Mouse (Mus musculus): ENCODE measurements at regions not wholly inside any gene's neighbourhood (a gene's known extent, or its start where the extent isn't known, plus 50 kb on each side); places are given as distances from the start of the nearest gene placed in this dataset.

- H3K4me1 ChIP-seq = peaks cover 15% of the 10 kb centered on the region
- H3K36me3 ChIP-seq = no peaks in the 10 kb centered on the region
- no peaks in the 10 kb centered on the region for H3K27me3 ChIP-seq (ENCODE audit: low read depth, poor library complexity, severe bottlenecking)
- H3K27ac ChIP-seq = no peak overlapping the region
- no peak for DNase-seq (ENCODE audit: low spot score)
- 85% methylated on average over 3 of the region's 3 CpGs for WGBS
- H3K9me3 ChIP-seq (replicated peaks) = no peaks in the 10 kb centered on the region
- no peak overlapping the region for H3K4me3 ChIP-seq
Observed at GRCm38 (mm10) chr9:30021981-30022380, 59.0 kb upstream of the Ntm start.

- H3K4me1 ChIP-seq = peaks cover 15% of the 10 kb centered on the region
- 32% methylated on average over 7 of the region's 7 CpGs for WGBS
- H3K36me3 ChIP-seq = no peaks in the 10 kb centered on the region
- no peak overlapping the region for H3K4me3 ChIP-seq
- peak; percentile 50 for DNase-seq (ENCODE audit: low spot score)
- H3K27me3 ChIP-seq (ENCODE audit: low read depth, poor library complexity, severe bottlenecking) = no peaks in the 10 kb centered on the region
- H3K27ac ChIP-seq = peak overlapping the region; percentile 70
- no peaks in the 10 kb centered on the region for H3K9me3 ChIP-seq (replicated peaks)
Observed at GRCm38 (mm10) chr9:30025275-30025674, 62.3 kb upstream of the Ntm start.

DNA sequence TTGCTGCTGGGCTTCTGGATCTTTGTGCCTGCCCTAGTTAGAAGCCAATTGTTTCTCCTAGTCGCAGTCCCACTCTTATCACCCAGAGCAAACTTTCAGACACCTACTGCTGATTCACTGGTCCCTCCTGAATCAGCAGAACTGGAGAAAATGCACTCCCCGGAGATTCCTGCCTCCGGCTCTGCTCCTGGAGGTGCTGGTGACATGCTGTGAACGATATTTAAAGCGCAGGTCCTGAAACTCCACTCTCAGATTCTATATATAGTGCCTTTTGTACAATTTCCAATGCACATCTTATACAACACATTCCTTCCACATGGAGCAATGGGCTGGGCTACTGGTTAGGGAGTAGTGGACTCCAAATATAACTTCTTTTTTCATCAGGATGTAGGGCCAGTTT lies 64.0 kb upstream of the Ntm start:
- 84% methylated on average over 5 of the region's 5 CpGs for WGBS

GRCm38 (mm10) chr9:30040396-30040795 lies 77.5 kb upstream of the Ntm start:
- Histone ChIP-seq H3K36me3 (no peaks in the 10 kb centered on the region), H3K4me3 (no peak overlapping the region), H3K27ac (no peak overlapping the region), H3K4me1 (no peaks in the 10 kb centered on the region), H3K9me3 (replicated peaks) (no peaks in the 10 kb centered on the region), H3K27me3 (ENCODE audit: low read depth, poor library complexity, severe bottlenecking) (no peaks in the 10 kb centered on the region)
- no peak for DNase-seq (ENCODE audit: low spot score)
- 48% methylated on average over 4 of the region's 4 CpGs for WGBS

More for the DNA sequence above, 64.0 kb upstream of the Ntm start:
- Histone ChIP-seq H3K4me3 (no peak overlapping the region), H3K27ac (no peak overlapping the region), H3K27me3 (ENCODE audit: low read depth, poor library complexity, severe bottlenecking) (no peaks in the 10 kb centered on the region), H3K9me3 (replicated peaks) (no peaks in the 10 kb centered on the region), H3K4me1 (peaks cover 15% of the 10 kb centered on the region), H3K36me3 (no peaks in the 10 kb centered on the region)
- no peak for DNase-seq (ENCODE audit: low spot score)

DNA sequence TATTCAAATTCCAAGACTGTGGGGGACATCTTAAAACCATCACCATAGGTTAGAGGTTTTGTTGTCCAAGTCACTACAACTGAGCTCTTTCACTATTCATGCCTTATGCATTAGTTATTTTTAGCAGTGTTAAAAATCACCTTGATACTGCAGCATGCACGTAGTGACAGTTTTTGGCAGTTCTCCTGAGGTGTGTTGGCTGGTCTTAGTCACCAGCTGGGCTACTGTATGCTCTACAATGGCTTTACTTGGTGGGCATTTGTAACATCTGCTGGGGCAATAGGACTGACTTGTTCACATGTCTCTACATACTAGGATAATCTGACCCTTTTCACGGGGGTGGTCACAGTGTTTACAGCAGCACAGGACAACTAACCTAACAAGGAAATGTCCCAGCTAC lies 101.6 kb upstream of the Ntm start:
- no peaks in the 10 kb centered on the region for H3K9me3 ChIP-seq (replicated peaks)
- no peak overlapping the region for H3K4me3 ChIP-seq
- 92% methylated on average over 2 of the region's 2 CpGs for WGBS
- no peaks in the 10 kb centered on the region for H3K4me1 ChIP-seq
- H3K27me3 ChIP-seq (ENCODE audit: low read depth, poor library complexity, severe bottlenecking) = no peaks in the 10 kb centered on the region
- no peak overlapping the region for H3K27ac ChIP-seq
- H3K36me3 ChIP-seq = no peaks in the 10 kb centered on the region
- DNase-seq (ENCODE audit: low spot score) = no peak

GRCm38 (mm10) chr9:30067980-30068379 lies 105.0 kb upstream of the Ntm start:
- no peak overlapping the region for H3K27ac ChIP-seq
- H3K4me3 ChIP-seq = no peak overlapping the region
- no peaks in the 10 kb centered on the region for H3K4me1 ChIP-seq
- H3K36me3 ChIP-seq = no peaks in the 10 kb centered on the region
- H3K27me3 ChIP-seq (ENCODE audit: low read depth, poor library complexity, severe bottlenecking) = no peaks in the 10 kb centered on the region
- DNase-seq (ENCODE audit: low spot score) = no peak
- 89% methylated on average over 7 of the region's 7 CpGs for WGBS
- H3K9me3 ChIP-seq (replicated peaks) = no peaks in the 10 kb centered on the region

- H3K9me3 ChIP-seq (replicated peaks) = no peaks in the 10 kb centered on the region
- no peaks in the 10 kb centered on the region for H3K36me3 ChIP-seq
- WGBS = 92% methylated on average over 3 of the region's 3 CpGs
- H3K27me3 ChIP-seq (ENCODE audit: low read depth, poor library complexity, severe bottlenecking) = no peaks in the 10 kb centered on the region
- no peak for DNase-seq (ENCODE audit: low spot score)
- H3K4me3 ChIP-seq = no peak overlapping the region
- H3K27ac ChIP-seq = no peak overlapping the region
- H3K4me1 ChIP-seq = no peaks in the 10 kb centered on the region
Observed at GRCm38 (mm10) chr9:30075233-30075632, 112.3 kb upstream of the Ntm start.

DNA sequence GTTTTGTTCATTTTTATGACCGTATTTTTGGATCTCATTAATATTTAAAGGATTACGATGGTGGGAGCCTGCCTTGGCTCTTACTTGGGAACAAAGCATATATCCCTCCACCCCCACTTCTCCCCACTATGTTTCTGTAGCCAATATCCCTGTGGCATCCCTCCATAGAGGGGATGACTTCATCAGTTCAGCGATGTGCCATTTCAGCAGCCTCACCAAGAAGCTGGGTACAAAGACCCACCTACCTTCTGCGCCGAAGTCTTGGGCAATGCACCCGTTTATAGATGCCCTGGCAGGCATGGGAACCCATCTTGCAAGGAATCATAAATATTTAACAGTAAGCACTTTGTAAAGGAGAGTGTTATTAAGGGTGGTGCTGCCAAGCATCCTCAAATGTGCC lies 113.1 kb upstream of the Ntm start:
- no peak for DNase-seq (ENCODE audit: low spot score)
- Histone ChIP-seq H3K4me1 (no peaks in the 10 kb centered on the region), H3K27me3 (ENCODE audit: low read depth, poor library complexity, severe bottlenecking) (no peaks in the 10 kb centered on the region), H3K36me3 (no peaks in the 10 kb centered on the region), H3K9me3 (replicated peaks) (no peaks in the 10 kb centered on the region), H3K4me3 (no peak overlapping the region), H3K27ac (no peak overlapping the region)
- WGBS = 93% methylated on average over 6 of the region's 6 CpGs

DNA sequence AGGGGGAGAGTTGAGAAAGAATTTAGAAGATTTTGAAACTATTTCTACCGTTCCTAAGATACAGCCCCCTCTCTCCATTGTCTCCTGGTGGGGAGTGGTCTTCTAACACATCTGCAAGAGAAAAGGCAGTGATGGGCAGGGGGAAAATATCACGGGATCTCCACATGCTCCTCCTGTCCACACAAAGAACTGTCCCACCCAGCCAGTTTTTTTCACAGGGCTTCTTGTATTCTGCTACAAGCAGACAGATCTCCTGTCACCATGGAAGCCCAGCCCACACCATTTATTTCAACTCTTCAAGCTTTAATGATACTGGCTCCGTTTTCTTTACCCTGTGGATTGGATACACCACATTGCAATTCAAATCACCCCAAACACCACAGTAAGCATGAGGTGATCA lies 113.5 kb upstream of the Ntm start:
- no peak overlapping the region for H3K4me3 ChIP-seq
- no peak for DNase-seq (ENCODE audit: low spot score)
- H3K9me3 ChIP-seq (replicated peaks) = no peaks in the 10 kb centered on the region
- no peak overlapping the region for H3K27ac ChIP-seq
- H3K36me3 ChIP-seq = no peaks in the 10 kb centered on the region
- no peaks in the 10 kb centered on the region for H3K27me3 ChIP-seq (ENCODE audit: low read depth, poor library complexity, severe bottlenecking)
- WGBS = 68% methylated on average over 3 of the region's 3 CpGs
- no peaks in the 10 kb centered on the region for H3K4me1 ChIP-seq

- Histone ChIP-seq H3K27ac (peak overlapping the region; percentile 53; the same call in 1 of the 2 replicates), H3K36me3 (no peaks in the 10 kb centered on the region), H3K27me3 (ENCODE audit: low read depth, poor library complexity, severe bottlenecking) (no peaks in the 10 kb centered on the region), H3K9me3 (replicated peaks) (no peaks in the 10 kb centered on the region), H3K4me3 (no peak overlapping the region), H3K4me1 (peaks cover 44% of the 10 kb centered on the region)
- DNase-seq (ENCODE audit: low spot score) = no peak
- 69% methylated on average over 6 of the region's 6 CpGs for WGBS
Observed at GRCm38 (mm10) chr9:30101942-30102341, 139.0 kb upstream of the Ntm start.

- Histone ChIP-seq H3K9me3 (replicated peaks) (no peaks in the 10 kb centered on the region), H3K4me3 (no peak overlapping the region), H3K27me3 (ENCODE audit: low read depth, poor library complexity, severe bottlenecking) (no peaks in the 10 kb centered on the region), H3K27ac (no peak overlapping the region), H3K36me3 (no peaks in the 10 kb centered on the region), H3K4me1 (no peaks in the 10 kb centered on the region)
- 88% methylated on average over 3 of the region's 3 CpGs for WGBS
- no peak for DNase-seq (ENCODE audit: low spot score)
Observed at GRCm38 (mm10) chr9:30122371-30122770, 159.4 kb upstream of the Ntm start.

GRCm38 (mm10) chr9:30129151-30129550 lies 166.2 kb upstream of the Ntm start:
- no peaks in the 10 kb centered on the region for H3K9me3 ChIP-seq (replicated peaks)
- no peak for DNase-seq (ENCODE audit: low spot score)
- H3K4me3 ChIP-seq = no peak overlapping the region
- no peaks in the 10 kb centered on the region for H3K4me1 ChIP-seq
- no peak overlapping the region for H3K27ac ChIP-seq
- no peaks in the 10 kb centered on the region for H3K36me3 ChIP-seq
- WGBS = 80% methylated on average over 6 of the region's 6 CpGs
- no peaks in the 10 kb centered on the region for H3K27me3 ChIP-seq (ENCODE audit: low read depth, poor library complexity, severe bottlenecking)

- Histone ChIP-seq H3K27me3 (ENCODE audit: low read depth, poor library complexity, severe bottlenecking) (no peaks in the 10 kb centered on the region; the same call in 1 of the 2 replicates), H3K27ac (no peak overlapping the region), H3K4me3 (no peak overlapping the region), H3K9me3 (replicated peaks) (no peaks in the 10 kb centered on the region), H3K36me3 (no peaks in the 10 kb centered on the region), H3K4me1 (no peaks in the 10 kb centered on the region)
- no peak for DNase-seq (ENCODE audit: low spot score)
- 87% methylated on average over 2 of the region's 2 CpGs for WGBS
Observed at GRCm38 (mm10) chr9:30131626-30132025, 168.7 kb upstream of the Ntm start.

GRCm38 (mm10) chr9:30134303-30134702 lies 171.4 kb upstream of the Ntm start:
- Histone ChIP-seq H3K4me3 (no peak overlapping the region), H3K36me3 (no peaks in the 10 kb centered on the region), H3K27me3 (ENCODE audit: low read depth, poor library complexity, severe bottlenecking) (peaks cover 9% of the 10 kb centered on the region; the same call in 1 of the 2 replicates), H3K9me3 (replicated peaks) (no peaks in the 10 kb centered on the region), H3K4me1 (peaks cover 8% of the 10 kb centered on the region), H3K27ac (no peak overlapping the region)
- WGBS = 84% methylated on average over 3 of the region's 3 CpGs
- no peak for DNase-seq (ENCODE audit: low spot score)
